ENCODE assay signal across 10 mouse cellular contexts in the genomic region with DNA sequence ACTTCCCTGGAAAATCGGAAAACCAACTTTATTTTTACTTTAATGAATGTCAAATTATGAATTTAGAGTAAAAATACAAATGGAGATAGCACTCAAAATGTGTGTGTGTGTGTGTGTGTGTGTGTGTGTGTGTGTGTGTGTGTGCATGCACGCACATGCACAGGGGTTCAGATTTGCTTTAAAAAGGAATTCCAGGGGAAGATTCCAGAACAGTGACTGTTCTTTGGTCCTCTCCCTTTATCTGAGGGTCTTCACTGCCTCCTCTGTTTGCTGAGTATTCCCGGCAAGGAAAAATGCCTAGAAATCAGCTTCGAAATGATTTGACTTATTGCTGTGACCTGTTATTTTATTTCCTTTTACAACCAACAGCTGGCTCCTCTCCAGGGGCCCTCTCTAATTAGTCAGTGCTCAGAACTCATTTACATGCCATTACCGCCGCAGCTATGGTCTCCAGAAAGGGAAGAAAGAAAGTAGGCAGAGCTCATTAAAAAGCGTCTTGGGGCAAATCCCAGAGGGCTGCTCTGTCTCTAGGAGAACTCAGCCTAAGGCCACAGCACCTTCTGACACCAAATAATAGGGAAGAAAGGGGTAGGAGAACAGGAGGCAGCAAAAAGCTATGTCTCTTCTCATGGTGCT.
A peak's percentile ranks its signal among the peaks of the same experiment; 100 is the strongest.
DNase-seq lines count a peak whose midpoint lies in the region; ATAC-seq lines count a peak whose summit lies in the region.
"Had no signal": no experiment of that assay in that cellular context is flagged by ENCODE, and none has a peak within 500 bp of the region (broad histone marks: within the 10 kb centered on the region; RNA-seq: fewer than 3 reads in every experiment).

No protein-coding gene starts in this region.

- no peak overlapping the region for H3K27ac ChIP-seq in kidney, embryonic 15.5 days
- H3K27ac ChIP-seq in forebrain, embryonic 14.5 days (ENCODE audit: low read depth, low read length): no peak overlapping the region
- H3K27ac ChIP-seq in neural tube, embryonic 12.5 days: no peak overlapping the region

- H3K36me3 ChIP-seq in kidney, embryonic 15.5 days: no peaks in the 10 kb centered on the region
- no peaks in the 10 kb centered on the region for H3K36me3 ChIP-seq in forebrain, embryonic 14.5 days (ENCODE audit: control insufficient read depth, insufficient read depth, low read length)
- no peaks in the 10 kb centered on the region for H3K36me3 ChIP-seq in neural tube, embryonic 12.5 days

- H3K4me1 ChIP-seq in kidney, embryonic 15.5 days: 0 out of 2 replicates have a peak, but pooled peaks cover 3% of the 10 kb centered on the region
- H3K4me1 ChIP-seq in forebrain, embryonic 14.5 days (ENCODE audit: control insufficient read depth, insufficient read depth, low read length): peaks cover 7% of the 10 kb centered on the region; the same call in 1 of the 2 replicates
- peaks cover 4% of the 10 kb centered on the region; the same call in 1 of the 2 replicates for H3K4me1 ChIP-seq in neural tube, embryonic 12.5 days

- no peaks in the 10 kb centered on the region for H3K9me3 ChIP-seq in kidney, embryonic 15.5 days (replicated peaks)
- no peaks in the 10 kb centered on the region for H3K9me3 ChIP-seq in forebrain, embryonic 14.5 days (replicated peaks; ENCODE audit: control insufficient read depth, low read length)
- no peaks in the 10 kb centered on the region for H3K9me3 ChIP-seq in neural tube, embryonic 12.5 days

- H3K27me3 ChIP-seq in kidney, embryonic 15.5 days: no peaks in the 10 kb centered on the region
- H3K27me3 ChIP-seq in forebrain, embryonic 14.5 days (replicated peaks; ENCODE audit: control insufficient read depth, insufficient read depth, low read length): no peaks in the 10 kb centered on the region
- H3K27me3 ChIP-seq in neural tube, embryonic 12.5 days (replicated peaks): no peaks in the 10 kb centered on the region

- no peak overlapping the region for H3K4me2 ChIP-seq in kidney, embryonic 15.5 days
- H3K4me2 ChIP-seq in forebrain, embryonic 14.5 days (ENCODE audit: low read length): no peak overlapping the region
- H3K4me2 ChIP-seq in neural tube, embryonic 12.5 days (replicated peaks): no peak overlapping the region
- H3K4me2 ChIP-seq: liver, embryonic 11.5 days had no signal

- intact Hi-C loops in heart, postnatal 36 days (cut with DNase I): no loop called here

- no peak for DNase-seq in kidney, adult 18-20 months
- DNase-seq in forebrain, embryonic 14.5 days (ENCODE audit: low spot score): peak; percentile 95
- peak; percentile 39 for DNase-seq in layer of hippocampus, adult 9-11 months
- DNase-seq in heart, postnatal 36 days: no peak
- no peak for DNase-seq in spleen, adult 18-20 months
- DNase-seq in urinary bladder, postnatal 4 days (ENCODE audit: low spot score in 2 of 2): no peak
- DNase-seq: adrenal gland, adult 8-10 months had no signal

- no peak overlapping the region for H3K4me3 ChIP-seq in kidney, embryonic 15.5 days (replicated peaks)
- no peak overlapping the region for H3K4me3 ChIP-seq in forebrain, embryonic 14.5 days (ENCODE audit: low read depth, low read length)
- no peak overlapping the region for H3K4me3 ChIP-seq in neural tube, embryonic 12.5 days

- 0 out of 2 replicates have a peak, but pooled peaks have one; percentile 15 for ATAC-seq in kidney, embryonic 15.5 days (replicated peaks; ENCODE audit: low FRiP score)
- ATAC-seq in forebrain, embryonic 14.5 days: peak; percentile 97
- peak; percentile 86 for ATAC-seq in neural tube, embryonic 12.5 days (ENCODE audit: low FRiP score, low read depth)

- no peak overlapping the region for H3K9ac ChIP-seq in kidney, embryonic 15.5 days
- no peak overlapping the region for H3K9ac ChIP-seq in forebrain, embryonic 14.5 days (ENCODE audit: low read length)
- H3K9ac ChIP-seq in neural tube, embryonic 12.5 days: no peak overlapping the region

- WGBS in kidney, embryonic 15.5 days: 22% methylated on average over 7 of the region's 7 CpGs
- WGBS in forebrain, embryonic 14.5 days: 8% methylated on average over 7 of the region's 7 CpGs
- WGBS in neural tube, embryonic 12.5 days: 23% methylated on average over 7 of the region's 7 CpGs

Comparison
In these comparisons a context has a peak if more than half of its experiments do, and no peak if none do; other contexts are left out.
1. ATAC-seq: peak in every context shown above with its lines; median percentile 97 in forebrain, embryonic 14.5 days; 86 in neural tube, embryonic 12.5 days; 15 in kidney, embryonic 15.5 days.
2. DNase-seq: peak in forebrain, embryonic 14.5 days (single experiment) and layer of hippocampus, adult 9-11 months (single experiment); none in kidney, adult 18-20 months (single experiment), heart, postnatal 36 days (0 of 2), spleen, adult 18-20 months (0 of 2) and urinary bladder, postnatal 4 days (0 of 2).